Mouse (Mus musculus) T-helper 2 cell (primary cell): Measurements from ENCODE around the gene Atg7.

ENCODE experiments used
- in situ Hi-C: fragments of 300-600 bp; cut with MboI, MseI; formaldehyde crosslinking; loops from one replicate; pipeline ENCODE4 v1.15.1; 2025; ENCODE audit warnings: high pct_unique_total_duplicates

The Atg7 gene

DNA sequence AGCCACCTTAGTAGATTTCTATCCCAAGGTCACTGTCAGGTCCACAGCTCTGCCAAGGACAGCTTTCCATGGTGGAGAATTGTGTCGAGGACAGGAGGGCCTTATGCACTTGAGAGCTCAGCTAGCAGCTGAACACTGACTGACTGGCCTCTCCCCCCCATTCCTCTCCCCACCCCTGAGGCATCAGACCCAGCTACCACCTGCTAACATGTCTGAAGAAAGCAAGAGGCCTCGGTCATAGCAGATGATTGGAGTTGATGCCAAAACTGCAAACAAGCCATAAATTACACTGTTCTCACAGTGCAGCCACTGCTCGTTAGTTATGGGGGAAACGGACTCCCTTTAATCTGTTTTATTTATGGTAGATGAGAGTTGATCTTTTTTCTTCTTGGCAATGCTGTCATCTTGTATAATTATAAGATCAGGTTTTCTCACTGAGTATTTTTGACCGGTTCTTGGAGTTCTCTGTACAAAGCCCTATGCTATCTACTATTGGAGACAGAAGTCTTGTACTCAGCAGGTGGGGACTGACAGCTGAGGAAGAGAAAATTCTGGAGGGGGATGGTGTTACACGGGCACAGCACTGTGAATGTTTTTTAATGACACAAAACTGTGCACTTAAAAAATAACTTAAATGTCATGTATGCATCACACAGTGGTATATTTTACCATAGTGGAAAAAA lies 171.4 kb downstream of the Atg7 start:
- in situ Hi-C loops, result no loop called here

DNA sequence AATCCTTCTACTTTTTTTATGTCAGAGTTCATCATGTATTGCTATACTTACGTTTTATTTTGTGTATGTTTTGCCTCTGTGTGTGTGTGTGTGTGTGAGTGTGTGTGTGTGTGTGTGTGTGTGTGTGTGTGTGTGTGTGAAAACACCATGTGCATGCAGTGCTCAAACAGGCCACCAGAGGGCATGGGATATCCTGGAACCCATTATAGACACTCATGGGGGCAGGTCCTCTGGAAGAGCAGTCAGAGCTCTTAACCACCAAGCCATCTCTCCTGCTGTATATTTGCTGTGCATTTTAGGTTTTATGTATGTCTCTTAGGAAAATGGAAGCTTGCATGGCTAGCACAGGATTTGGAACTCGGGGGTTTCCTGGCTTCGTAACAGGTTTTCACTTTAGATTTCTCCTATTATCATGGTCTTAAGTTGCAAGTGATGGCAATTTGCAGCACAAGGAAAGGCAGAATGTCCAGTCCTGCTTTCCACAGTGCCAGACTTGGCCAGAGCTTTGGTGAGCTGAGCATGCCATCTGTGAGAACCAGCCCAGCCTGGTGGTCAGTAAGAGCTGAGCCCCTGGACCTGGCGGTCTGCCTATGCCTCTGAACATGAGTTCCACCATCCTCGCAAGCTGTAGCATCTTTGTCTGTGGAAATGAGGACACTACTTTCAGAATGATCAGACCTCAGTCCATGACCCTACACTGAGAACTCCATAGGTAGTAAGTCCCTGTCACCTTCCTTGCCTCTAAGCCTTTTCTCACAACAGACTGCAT lies 172.2 kb downstream of the Atg7 start:
- in situ Hi-C loops, result no loop called here

DNA sequence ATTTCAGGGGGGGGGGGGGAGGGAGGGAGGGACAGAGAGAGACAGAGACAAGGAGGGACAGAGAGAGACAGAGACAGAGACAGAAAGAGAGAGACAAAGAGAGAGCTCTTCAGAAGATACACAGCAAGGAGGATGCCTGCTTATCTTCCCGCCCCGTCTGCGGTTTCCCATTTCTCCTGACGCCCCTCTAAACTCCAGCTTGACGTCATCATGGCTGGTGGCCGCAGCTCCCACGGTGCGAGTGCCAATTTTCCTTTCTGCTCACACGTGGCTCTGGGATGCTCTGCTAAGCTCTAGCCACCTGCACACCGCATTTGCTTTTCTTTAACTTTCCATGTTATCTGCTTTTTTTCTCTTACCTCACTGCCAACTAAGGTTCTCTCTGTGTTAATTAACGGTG lies 175.1 kb downstream of the Atg7 start:
- in situ Hi-C loops, result no loop called here

DNA sequence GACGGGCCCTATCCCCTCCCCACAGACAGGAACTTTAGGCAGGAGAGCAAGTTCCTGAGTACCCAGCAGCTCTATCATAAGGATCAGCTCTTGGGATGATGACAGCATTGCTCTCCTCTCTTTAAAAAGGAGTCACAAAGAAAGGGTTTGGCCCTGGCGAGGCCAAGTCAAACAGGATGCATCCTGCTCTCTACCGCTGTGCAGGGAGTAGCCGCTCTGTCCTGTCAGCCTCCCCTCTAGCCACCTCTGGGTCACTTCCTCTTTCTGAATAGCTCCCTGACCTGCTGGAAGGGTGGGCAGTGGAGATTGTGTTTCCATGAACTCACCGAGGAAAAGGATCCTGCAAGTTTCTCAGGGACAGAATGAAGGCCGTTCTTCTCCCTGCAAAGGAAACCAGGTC lies 175.6 kb downstream of the Atg7 start:
- in situ Hi-C loops, result no loop called here

DNA sequence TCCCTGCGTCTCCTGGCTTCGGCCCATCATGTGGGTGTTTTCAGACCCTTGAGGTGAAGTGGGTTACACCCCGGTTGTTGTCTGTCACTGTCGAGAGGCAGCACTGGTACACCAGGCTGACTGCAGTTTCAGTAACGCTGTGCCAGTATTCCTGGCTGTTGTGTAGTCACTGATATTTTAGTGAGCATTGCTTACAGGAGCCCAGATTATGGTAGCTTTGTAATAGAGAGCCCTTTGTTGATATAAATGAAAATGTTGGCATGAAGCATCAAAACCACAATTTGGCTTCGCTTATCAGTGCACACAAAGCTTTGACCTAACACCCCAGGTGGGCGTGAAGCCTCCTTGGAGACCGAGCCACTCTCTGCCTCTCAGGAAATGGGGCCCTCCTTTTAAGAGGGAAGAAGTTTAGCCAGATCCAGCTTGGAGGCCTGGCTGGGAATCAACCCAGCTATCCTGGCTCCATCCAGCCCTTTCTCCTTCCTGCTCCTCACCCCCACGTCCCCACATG lies 177.1 kb downstream of the Atg7 start:
- in situ Hi-C loops, result no loop called here

DNA sequence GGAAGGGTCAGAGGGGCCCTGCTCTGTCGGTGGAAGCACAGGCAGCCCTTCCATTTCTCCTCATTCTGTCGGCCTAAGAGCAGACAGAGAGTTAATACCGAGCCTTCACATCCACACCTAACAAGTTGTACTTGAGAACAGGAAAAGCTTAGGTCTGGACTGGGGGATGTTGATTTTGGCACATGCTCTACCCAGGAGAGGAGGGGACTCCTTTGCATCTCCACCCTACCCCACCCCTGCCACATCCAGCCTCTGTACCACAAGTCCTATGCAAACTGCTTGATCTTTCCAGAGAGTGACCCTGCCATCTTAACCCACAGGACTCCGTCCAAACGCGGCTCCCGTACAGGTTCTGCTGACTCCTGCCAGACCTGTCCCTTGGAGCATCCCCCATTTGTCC lies 178.7 kb downstream of the Atg7 start:
- in situ Hi-C loops, result no loop called here

DNA sequence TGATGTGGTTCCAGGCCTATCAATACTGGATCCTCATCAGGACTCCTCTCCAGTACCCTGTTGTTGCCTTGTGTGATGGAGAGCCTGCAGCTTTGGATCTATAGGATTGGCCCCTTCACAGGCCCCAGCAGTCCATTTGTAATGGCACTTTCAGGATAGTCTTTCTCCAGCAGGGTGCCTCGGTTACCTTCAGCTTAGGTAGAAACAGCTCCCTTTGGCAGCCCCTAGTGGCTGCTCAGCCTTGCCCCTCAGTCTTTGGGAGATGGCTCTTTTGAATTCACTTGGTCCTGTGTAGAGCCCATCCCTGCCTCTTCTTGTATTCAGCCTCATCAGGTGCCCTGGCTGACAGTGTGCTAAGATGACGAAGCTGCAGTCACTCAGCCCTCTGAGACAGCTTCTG lies 184.0 kb downstream of the Atg7 start:
- in situ Hi-C loops, result no loop called here

DNA sequence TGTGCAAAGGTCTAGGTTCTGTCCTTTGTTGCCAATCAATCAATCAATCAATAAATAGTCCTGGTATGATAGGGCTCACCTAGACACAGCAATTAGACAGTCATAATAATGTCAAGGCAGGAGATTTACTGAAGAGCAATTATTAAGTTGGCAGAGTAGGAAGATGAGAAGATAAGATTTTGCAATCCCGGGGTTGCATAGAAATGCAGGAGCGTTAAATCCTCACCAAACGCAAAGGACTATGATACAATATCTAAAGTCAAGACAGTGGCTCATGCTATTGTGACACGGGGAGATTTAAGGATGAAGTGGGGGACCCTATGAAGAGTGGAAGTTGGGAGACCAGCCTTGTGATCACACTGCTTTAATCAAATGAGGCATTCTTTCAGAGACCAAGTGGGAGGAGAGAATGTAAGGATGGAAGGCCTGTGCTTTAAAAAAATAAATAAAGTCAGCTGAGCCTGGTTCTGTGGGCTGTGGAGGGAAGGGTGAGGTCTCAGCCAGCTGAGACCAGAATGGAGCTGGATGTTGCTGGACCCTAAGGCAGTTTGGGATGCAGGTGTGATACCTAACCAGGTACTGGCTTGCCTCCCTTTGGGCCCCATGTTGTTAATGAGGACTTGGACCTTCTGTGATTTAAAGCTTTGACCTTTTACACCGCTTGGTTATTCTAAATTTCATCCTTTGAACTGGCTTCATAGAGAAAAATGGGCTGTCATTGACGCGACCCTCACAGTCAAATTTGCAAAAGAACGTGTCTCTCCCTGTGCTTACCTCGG lies 187.0 kb downstream of the Atg7 start:
- in situ Hi-C loops, result no loop called here

DNA sequence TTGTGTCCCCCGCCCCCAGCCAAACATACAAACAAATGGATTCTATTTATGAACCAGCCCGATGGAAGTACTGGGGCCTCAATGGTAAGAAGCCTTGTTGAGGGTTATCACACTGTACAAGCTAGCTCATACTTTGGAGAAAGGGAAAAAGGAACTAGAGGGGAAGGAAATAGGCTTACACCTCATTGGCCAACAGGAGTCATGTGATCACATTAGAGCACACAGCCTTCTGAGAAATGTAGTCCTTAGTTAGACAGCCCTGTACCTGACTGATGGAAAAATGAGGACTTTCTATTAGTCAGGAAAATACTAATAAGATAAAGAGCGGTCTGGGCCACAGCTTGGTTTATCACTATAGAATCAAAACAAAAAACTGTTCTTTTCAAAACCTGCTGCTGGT lies 188.9 kb downstream of the Atg7 start:
- in situ Hi-C loops, result no loop called here

DNA sequence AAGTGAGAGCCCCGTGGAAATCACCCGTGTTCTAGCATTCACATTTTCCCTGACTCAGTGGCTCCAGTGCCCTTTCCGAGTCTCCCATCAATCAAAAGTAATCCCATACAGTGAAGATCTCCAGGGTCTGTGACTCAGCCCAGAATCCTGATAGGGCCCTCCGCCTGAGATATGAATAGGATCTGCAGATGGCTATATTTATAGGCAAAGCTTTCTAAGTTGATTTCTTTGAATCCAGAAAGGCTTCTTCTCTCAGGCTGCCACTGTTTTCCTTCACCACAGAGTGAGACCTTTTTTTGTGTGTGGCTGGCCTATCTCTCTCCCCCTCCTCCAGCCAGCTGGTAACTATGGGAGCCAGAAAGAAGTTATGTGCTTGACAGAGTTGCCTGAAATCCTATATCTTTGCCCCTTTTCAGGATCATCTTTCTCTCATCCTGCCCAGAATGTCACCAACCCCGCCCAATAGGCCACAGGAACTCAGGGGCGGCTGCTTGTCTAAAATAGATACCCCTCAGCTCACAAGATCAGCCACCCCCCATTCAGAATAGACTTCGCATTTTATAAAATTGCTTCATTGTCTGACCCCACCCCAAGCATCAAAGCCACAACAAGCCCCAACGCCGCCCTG lies 190.3 kb downstream of the Atg7 start:
- in situ Hi-C loops, result no loop called here

DNA sequence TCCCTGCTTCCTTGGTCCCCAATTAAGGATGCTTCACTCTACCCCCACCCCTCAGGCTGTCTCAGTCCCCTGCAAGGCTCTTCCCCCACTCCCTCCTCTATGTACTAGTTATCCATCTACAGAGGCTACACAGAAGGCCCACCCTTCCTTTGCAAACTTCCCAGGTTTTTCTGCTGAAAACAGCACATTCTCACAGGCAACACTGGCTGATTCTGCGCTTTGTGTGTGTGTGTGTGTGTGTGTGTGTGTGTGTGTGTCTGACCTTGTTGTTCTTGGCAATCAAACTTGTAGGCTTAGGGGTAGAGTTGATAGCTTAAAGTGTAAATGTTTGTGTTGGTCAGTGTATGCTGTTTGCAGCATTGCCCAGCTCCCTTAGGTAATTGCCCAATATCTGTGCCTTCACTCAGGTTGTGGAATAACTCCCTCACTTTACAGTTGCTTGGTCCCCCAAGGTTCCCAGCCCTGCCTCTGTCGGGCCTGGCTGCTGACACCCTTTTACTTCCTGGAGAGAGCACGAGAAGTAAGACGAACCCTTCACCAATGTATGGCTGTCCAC lies 191.0 kb downstream of the Atg7 start:
- in situ Hi-C loops, result no loop called here

DNA sequence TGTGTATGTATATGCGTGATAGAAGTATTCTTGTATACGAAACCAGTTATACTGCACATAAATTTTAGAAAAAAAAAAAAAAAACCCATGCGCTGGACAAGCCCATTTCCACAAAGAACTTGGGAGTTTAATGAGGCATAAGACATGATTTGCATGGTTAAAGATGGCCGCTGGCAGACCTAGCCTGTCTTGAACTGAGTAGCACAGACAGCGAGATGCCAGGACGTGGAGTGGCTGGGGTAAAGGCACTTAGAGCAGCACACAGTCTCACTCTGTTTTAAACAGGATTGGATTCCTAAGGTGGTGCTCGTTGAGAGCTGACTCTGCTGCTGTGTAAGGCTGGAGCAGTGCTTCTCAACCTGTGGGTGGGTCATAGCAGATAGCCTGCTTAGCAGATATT lies 192.4 kb downstream of the Atg7 start:
- in situ Hi-C loops, result no loop called here

DNA sequence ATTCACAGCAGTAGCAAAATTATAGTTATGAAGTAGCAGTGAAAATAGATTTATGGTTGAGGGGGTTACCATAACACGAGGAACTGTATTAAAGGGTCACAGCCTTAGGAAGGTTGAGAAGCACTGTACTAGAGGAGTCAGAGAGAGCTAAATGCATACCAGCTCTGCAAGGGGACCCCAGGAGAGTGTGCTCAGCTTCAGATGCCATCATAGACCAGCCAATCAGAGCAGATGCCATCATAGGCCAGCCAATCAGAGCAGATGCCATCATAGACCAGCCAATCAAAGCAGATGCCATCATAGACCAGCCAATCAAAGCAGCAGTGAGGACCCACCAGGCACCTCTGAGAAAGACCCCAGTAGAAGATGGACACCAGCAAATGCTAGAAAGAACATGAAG lies 192.9 kb downstream of the Atg7 start:
- in situ Hi-C loops, result no loop called here

DNA sequence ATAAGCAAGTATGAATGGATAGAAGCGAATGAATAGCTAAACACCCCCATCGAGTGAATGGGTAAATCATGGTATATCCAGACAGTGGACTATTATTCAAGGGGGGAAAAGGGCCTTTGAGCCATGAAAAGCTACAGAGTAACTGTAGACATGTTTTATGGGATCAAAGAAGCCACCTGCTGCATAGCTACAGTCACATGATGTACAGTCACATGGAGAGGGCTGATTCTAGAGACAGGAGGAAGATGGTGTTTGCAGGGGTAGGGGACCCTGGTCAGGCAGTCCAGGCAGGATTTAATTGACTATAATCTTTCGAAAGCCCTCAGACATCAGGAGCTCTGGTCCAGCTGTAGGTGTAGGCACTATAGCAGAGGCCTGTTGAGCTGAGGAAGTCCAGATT lies 193.5 kb downstream of the Atg7 start:
- in situ Hi-C loops, result no loop called here

DNA sequence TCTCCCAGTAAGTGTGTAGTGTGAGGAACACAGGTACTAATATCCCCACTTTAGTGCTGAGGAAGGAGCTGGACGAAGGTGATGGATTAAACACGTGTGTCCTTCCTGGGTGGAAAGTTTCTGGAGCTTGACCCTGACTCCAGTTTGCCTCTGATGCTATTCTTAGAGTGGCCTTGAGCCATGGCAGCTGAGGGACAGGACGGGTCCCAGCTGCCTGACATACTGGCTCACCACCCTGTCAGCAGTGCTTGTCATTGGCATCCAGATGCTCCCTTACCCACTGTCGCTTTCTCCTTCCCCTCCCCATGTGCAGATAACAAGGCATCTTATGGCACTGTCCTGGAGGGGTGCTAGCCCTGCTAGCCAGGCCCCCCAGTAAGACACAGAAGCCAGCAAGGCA lies 196.0 kb downstream of the Atg7 start:
- in situ Hi-C loops, result no loop called here

DNA sequence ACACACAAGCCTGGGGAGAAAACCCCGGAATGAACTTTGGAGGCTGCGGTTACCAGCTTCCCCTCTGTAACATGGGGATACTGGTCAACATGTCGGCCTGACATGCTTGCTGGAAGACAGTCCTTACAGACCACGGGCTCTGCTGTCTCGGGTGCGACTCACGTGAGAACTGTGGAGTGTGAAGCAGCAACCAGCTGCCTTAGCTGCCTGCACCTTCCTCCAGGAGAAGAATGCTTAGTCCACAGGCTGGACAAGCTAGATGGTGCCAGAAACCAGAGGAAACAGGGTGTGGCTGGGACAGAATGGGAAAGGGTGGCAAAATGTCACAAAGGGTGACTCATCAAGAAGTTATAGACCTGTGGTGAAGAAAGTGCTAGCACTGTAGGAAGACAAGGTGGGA lies 197.1 kb downstream of the Atg7 start:
- in situ Hi-C loops, result no loop called here

DNA sequence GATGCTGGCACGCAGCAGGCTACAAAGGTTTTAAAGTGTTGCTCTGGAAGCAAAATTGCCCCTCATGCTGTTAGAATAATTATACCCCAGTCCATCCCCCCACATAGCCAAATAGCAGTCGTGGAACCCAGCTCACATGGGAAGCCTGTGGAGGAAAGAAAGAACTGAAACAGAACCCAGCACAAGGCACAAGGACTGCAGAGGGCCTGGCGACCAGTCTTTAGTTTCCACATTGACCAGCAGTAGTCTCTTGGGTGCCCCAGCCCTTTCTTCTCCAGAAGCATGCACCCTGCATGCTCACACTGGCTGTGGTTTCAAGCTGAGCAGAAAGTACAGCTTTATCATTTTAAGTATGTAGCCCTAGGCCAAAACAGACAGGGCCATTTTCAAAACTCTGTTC lies 199.2 kb downstream of the Atg7 start:
- in situ Hi-C loops, result no loop called here

DNA sequence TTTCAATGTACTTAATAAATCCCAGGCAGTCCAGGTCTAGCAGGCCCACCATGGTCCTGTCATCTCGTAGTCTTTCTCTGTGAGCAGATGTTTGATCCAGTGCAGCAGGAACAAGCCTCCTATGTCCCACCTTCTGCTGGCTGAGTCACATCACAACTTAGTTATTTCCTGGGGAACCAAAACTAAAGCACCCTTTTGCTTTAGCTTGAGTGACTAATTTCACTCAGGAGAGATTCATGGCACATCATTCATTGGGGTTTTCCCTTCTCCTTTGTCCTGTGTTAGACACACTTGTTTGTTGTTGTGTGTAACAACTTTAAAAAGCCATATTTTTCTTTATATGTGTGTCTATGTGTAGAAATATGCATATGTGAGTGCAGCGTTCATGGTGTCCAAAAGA lies 200.0 kb downstream of the Atg7 start:
- in situ Hi-C loops, result no loop called here

DNA sequence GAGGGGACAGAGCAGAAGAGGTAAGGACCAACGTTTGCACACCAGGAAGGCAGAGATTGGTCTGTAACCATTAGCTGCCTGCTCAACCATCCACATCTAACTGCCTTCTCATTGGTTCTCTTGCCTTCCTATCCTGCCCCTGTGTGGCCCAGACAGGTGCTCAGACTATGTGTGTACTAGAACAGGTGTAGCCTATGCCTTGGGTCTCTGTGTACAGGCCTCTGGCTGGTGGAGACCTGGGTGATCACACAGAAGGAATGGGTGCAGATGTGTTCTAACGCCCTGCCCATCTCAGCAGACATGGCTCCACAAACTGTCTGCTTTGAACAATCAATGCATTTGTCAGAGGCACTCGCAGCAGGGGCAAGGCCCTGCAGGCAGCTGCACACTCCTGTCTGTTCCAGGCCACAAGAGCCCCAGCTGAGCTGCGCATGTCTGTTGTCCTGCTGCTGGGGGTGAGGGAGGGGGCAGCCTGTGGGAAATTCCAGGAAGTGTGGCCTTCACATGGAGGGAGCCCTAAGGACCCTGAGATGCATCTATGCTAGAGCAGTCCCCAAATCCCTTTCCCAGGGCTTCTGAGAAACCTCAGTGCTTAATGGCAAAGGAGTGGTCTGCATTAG lies 203.4 kb downstream of the Atg7 start:
- in situ Hi-C loops, result no loop called here

DNA sequence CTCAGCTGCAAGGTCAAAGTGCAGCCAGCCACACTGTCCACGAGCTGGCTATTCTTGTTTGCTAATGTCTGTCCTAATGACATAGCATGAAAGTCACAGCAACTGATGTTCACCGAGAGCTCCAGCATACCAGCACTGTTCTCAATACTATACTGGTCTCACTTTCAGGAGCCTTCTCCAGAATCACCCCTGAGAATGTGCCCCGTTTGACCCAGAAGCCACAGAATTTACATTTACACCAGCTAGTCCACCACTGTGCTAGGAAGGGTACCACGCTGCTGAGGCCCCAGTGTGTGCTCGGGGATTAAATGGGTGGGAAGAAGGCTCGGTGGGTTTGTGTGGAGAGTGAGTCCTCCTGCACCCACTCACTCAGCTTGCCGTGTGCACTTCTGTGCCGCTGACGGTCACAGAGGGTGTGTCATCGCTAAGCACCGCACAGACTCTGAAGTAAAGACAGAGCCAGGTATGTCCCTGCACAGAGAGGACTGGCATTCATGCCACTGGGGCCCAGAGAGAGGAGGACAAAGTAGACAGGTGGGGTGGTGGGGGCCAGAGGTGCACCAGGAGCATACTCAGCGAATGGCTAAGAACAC lies 204.8 kb downstream of the Atg7 start:
- in situ Hi-C loops, result no loop called here

DNA sequence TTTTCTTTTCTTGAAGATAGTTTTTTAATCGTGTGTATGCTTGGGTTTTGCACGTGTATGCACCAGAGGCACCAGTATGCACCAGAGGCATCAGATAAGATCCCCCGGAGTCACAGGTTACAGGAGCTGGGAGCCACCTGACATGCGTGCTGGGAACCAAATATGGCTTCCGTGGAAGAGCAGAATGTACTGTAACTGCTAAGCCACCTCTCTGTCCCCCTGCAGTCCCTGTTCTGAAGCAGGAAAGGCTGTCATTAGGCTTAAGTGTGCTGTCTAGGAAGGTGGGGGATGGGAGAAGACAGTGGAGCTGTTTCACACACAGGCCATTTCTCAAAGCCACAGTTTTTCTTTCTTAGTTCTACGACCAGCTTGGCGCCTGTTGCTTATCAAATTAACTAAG lies 205.9 kb downstream of the Atg7 start:
- in situ Hi-C loops, result no loop called here
